Mouse (Mus musculus) cortical plate, adult 2 months (tissue): ENCODE measurements around the gene Morc2a.

Experiments used
- CTCF ChIP-seq: fragments of 200-500 bp; IDR thresholded peaks from 2 replicates; pipeline ENCODE4 v1.5.1; 2011; ENCODE audit warnings: mild to moderate bottlenecking, control low read depth, low read length; ENCODE audit not compliant: insufficient read depth; ENCODE audit errors: extremely low read depth
- POLR2A ChIP-seq: fragments of 200-500 bp; IDR thresholded peaks from 2 replicates; pipeline ENCODE4 v1.6.1; 2011; ENCODE audit warnings: mild to moderate bottlenecking, low read length, control low read depth; ENCODE audit not compliant: insufficient read depth; ENCODE audit errors: extremely low read depth

DNA sequence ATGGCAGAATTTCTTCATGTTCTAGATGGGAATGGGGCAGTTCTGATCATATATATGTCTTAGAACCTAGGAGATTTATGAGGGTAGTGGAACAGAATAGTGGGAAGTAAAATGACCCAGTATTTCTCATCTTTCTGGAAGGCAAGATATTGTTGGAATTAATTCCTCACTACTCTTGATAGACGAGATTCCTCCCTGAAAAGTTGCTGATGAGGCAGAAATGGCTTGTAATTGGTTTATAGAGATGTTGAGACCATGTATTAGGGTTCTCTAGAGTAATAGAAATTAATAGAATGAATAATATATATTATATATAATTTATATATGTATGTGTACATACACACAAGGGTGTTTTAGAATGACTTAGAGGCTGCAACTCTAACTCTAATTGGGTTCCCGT, 13.0 kb downstream of the Morc2a start:
- TF ChIP-seq CTCF, result no peak
- no peak for TF ChIP-seq POLR2A
